In the genomic region with DNA sequence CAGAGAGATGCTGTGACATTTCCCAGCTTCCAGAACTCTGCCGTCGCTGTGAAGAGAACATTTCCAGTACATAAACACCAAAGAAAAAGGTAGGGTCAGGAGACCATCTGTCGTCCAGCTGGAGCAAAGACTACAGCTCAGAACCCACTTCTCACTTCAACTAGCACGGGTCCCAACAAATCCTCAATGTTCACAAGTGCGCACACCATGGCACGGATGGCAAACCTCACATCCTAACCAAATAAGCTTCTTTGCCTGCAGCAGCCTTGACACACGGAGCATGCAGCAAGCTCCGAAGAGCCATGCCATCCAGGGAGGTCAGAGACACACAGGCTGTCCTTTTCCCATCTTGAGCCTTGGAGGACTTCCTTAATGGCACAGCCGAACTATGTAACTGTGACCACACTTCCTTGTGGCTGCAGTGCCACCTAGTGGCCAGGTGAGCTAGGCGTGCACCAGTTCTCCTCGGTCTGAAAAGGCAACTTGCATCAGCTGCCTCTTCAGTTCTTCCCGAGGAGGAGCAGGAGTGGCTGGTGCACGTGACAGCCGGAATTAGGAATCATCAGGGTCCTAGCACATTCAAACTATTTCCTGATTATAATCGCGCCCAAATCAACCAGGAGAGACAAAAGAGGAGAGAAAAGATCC, we compare ENCODE assay signal across 8 mouse cellular contexts.
DNase-seq lines count a peak whose midpoint lies in the region; ATAC-seq lines count a peak whose summit lies in the region.

No protein-coding gene starts in this region.

- ATAC-seq in forebrain, embryonic 16.5 days, result peak; percentile 92
- peak; percentile 69; the same call in 1 of the 2 replicates for ATAC-seq in lung, embryonic 16.5 days (ENCODE audit: low read depth)

- DNase-seq in MEL-GATA-1-ER (ENCODE audit: extremely low read depth, low read depth), result peak; percentile 64
- peak; percentile 87 to 90 for DNase-seq in cerebellum, adult 18-20 months
- peak; percentile 85 for DNase-seq in hindbrain, embryonic 10.5 days (ENCODE audit: low spot score)
- DNase-seq in layer of hippocampus, adult 8-10 months (ENCODE audit: low spot score in 2 of 2), result peak; percentile 47 to 81
- peak; percentile 72 for DNase-seq in ovary, postnatal 10 days (ENCODE audit: low spot score)
- DNase-seq in thymus, postnatal 0 days (ENCODE audit: low spot score), result peak; percentile 71

- no peaks in the 10 kb centered on the region for H3K9me3 ChIP-seq in forebrain, embryonic 16.5 days (ENCODE audit: control insufficient read depth, low read length)
- no peaks in the 10 kb centered on the region for H3K9me3 ChIP-seq in hindbrain, embryonic 10.5 days
- no peaks in the 10 kb centered on the region for H3K9me3 ChIP-seq in lung, embryonic 16.5 days (ENCODE audit: control insufficient read depth, low read length)

- 35% methylated on average over 16 of the region's 16 CpGs for WGBS in forebrain, embryonic 16.5 days
- 38% methylated on average over 16 of the region's 16 CpGs for WGBS in hindbrain, embryonic 10.5 days
- WGBS in lung, embryonic 16.5 days, result 28% methylated on average over 16 of the region's 16 CpGs

- no peaks in the 10 kb centered on the region for H3K27me3 ChIP-seq in forebrain, embryonic 16.5 days (replicated peaks; ENCODE audit: control insufficient read depth, insufficient read depth, low read length)
- no peaks in the 10 kb centered on the region for H3K27me3 ChIP-seq in hindbrain, embryonic 10.5 days (ENCODE audit: insufficient read depth, poor library complexity, severe bottlenecking)
- H3K27me3 ChIP-seq in lung, embryonic 16.5 days (ENCODE audit: control insufficient read depth, insufficient read depth, low read depth, low read length), result no peaks in the 10 kb centered on the region

- H3K4me3 ChIP-seq in forebrain, embryonic 16.5 days (replicated peaks; ENCODE audit: low read length), result no peak overlapping the region
- no peak overlapping the region for H3K4me3 ChIP-seq in hindbrain, embryonic 10.5 days
- no peak overlapping the region for H3K4me3 ChIP-seq in lung, embryonic 16.5 days (ENCODE audit: low read length)

- no peak overlapping the region for H3K27ac ChIP-seq in forebrain, embryonic 16.5 days (ENCODE audit: low read length)
- no peak overlapping the region for H3K27ac ChIP-seq in hindbrain, embryonic 10.5 days
- no peak overlapping the region for H3K27ac ChIP-seq in lung, embryonic 16.5 days (ENCODE audit: low read length)

- H3K4me2 ChIP-seq in forebrain, embryonic 16.5 days (ENCODE audit: low read length), result no peak overlapping the region
- H3K4me2 ChIP-seq in lung, embryonic 16.5 days (ENCODE audit: low read depth, low read length), result no peak overlapping the region

- no peaks in the 10 kb centered on the region for H3K36me3 ChIP-seq in forebrain, embryonic 16.5 days (ENCODE audit: control insufficient read depth, insufficient read depth)
- no peaks in the 10 kb centered on the region for H3K36me3 ChIP-seq in hindbrain, embryonic 10.5 days
- H3K36me3 ChIP-seq in lung, embryonic 16.5 days (ENCODE audit: control insufficient read depth, insufficient read depth, low read length), result no peaks in the 10 kb centered on the region

- no peak overlapping the region for H3K9ac ChIP-seq in forebrain, embryonic 16.5 days (replicated peaks; ENCODE audit: low read depth, low read length)
- H3K9ac ChIP-seq in lung, embryonic 16.5 days (ENCODE audit: low read length), result no peak overlapping the region

- no peaks in the 10 kb centered on the region for H3K4me1 ChIP-seq in forebrain, embryonic 16.5 days (replicated peaks; ENCODE audit: control insufficient read depth, insufficient read depth, low read length)
- H3K4me1 ChIP-seq in hindbrain, embryonic 10.5 days (replicated peaks), result no peaks in the 10 kb centered on the region
- no peaks in the 10 kb centered on the region for H3K4me1 ChIP-seq in lung, embryonic 16.5 days (replicated peaks; ENCODE audit: control insufficient read depth, insufficient read depth, low read length)
